Mouse (Mus musculus) adrenal gland, postnatal 25 days (tissue): ENCODE data around the gene Gm1113. TPM values are rescaled to one million over a fixed set of nuclear protein-coding genes. Genes with fewer than 3 reads are reported as not detected.
A peak's percentile ranks its signal among the peaks of the same experiment; 100 is the strongest.

ENCODE experiments used
- DNase-seq: peaks from one replicate; pipeline ENCODE4 v3.0.0; 2021; ENCODE audit warnings: mixed read lengths
- total RNA-seq: library from RNA; stranded (reverse); gene quantifications from 2 replicates; pipeline ENCODE4 v1.2.3, GENCODE M21; 2021

Gm1113 gene
- total RNA-seq, 1 experiment from 2014 or later = not detected

DNA sequence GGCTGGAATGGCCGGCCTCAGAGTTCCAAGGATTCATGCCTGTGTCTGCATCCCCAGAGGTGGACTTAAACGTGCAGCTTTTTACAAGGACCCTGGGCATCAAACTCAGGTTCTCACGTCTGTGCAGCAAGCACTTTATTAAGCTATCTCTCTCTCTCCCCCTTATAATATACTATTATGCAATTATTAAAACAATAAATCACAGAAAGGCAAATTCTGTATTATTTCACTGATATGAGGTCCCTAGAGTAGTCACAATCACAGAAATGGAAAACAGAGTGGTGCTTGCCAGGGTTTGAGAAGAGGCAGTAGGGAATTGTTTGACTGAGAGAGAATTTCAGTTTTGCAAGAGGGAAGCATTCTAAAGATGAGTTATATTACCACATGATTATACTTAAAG is 11.1 kb upstream of the Gm1113 start:
- no peak for DNase-seq

DNA sequence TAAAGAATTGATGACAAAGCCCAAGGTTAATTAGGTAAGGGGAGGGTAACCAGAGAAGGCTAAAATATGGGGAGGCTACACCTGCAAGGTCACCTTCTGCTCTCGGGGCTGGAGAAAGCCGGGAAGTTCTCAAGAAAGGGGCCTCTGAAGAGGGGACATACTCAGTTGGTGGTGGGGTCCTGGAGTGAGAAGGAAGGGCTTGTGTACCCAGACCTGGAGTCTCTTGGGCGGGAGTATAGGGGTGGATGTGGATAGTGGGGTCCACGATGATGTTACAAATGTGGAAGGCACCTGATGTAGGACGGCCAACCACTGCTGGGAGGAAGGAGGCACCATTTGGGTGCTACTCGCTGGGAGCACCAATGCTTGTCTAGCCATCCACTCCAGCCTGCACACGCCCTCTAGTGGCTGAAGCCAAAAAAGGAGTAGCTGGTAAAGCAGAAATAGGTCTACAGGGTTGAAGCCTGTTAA is 5.9 kb upstream of the Gm1113 start:
- DNase-seq = peak; percentile 52

DNA sequence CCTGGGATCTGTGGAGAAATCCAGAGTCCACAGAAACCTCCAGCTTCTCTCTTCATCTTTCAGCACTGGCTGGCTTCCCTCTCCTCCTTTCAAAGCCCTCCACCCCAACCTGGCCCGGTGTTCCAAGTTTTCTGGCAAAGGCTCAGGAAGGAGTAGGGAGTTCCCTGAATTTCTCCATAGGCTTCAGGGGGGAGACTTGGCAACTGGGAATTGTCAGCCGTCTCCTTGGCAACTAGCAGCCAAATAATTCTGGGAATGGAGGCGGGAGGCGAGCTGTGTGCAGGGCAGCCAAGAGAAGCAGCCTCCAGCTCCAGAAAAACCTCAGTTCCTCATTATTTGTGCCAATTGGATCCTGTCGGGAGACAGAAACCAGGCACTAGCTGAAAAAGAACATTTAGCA is 5.5 kb upstream of the Gm1113 start:
- no peak for DNase-seq

DNA sequence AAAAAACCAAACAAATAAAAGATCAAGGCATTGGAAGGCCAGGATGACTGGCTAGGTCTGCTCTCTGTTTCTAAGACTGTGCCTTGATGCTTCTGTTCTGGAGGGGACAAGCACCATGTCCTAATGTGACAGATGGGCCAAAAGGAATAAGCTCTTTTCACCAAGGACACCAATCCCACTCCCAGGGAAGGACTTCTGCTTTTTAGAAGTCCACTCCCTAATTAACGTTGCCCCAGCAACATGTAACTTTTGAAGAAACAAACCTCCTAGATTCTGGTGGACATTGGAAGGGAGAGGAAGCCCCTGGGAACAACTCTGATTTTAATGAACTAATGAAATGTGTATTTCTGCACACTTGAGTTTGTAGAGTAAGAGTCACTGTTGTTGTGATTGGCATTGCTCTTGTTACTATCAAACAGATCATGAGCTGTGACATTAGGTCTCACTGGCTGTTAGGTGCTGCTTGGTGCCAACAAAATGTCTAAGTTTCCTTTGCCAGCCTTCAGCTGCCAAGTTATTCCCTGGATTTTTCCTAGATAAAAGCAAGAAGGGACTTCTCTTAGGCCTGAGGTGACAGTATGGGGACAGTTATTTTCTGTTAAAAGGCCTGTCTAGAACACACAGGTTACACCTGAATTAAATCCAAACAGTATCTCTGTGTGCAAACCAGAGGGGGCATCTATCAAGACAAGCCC is 4.9 kb upstream of the Gm1113 start:
- DNase-seq = no peak

DNA sequence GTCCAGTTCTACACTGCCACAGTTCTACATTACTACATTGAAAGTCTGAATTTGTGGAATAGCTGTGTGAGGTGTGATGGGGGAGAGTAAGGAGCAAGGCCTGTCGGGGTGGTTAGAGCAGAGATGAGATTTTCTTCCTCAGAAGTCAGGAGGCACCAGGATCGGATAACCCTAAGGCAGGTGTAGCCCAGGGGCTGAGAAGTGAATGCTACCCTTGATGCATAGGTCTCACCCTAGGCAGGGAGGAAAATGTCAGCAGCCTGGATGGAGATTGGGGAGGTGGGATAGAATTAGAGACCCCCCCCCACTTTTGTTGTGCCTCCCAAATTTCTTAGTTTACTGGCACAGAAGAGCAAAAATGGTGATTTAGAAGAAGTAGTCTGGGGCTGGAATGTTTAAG is 4.2 kb upstream of the Gm1113 start:
- DNase-seq = no peak

DNA sequence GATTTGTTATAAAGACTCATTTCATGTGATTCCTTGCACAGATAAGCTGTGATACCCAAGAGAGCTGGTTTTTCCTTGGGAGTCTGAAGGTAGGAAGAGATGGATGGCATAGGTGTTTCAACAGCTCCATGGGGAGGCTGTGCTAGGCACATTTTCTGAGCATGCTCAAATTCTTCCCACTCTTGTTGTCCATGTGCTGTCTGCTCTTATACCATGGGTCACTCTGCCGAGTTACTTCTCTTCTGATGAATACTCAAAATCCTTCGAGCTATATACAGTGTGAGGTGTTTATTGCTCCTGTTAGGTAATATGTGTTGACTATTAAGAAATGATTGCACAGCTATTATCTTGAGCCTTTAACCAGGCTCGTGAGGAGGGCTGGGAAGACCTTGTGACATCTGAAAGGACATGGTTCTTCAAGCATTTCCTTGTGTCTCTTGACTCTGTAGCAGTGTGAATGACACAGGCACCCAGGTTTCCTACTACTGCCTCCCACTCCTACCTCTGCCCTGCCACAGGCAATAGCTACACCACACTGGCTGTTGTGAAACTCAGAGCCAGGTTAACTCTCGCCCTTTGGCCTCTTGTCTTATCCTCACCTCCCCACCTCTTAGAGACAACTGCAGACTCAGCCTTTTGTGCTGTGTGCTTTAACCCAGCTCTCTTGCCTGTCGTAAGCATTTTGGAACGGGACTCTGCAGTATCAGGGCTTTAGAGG is 2.7 kb upstream of the Gm1113 start:
- DNase-seq = no peak

DNA sequence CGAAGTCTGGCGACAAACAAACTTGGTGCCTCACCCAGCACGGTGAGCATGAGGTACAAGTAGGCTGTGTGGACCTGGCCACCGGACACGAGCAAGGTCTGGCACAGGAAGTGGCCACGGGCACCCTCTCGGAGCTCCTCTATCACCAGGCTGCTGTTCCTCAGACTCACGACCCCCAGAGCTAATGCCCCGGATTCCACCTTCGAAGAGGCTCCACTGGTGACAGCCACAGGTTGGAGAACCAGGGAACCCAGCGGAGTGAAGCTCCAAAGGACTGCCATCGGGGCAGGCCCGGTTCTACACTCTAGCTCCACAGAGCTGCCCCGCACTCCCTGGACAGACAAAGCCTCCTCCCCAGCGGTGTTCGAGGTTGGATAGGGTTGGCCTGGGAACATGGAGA is 1.4 kb downstream of the Gm1113 start:
- DNase-seq = no peak

DNA sequence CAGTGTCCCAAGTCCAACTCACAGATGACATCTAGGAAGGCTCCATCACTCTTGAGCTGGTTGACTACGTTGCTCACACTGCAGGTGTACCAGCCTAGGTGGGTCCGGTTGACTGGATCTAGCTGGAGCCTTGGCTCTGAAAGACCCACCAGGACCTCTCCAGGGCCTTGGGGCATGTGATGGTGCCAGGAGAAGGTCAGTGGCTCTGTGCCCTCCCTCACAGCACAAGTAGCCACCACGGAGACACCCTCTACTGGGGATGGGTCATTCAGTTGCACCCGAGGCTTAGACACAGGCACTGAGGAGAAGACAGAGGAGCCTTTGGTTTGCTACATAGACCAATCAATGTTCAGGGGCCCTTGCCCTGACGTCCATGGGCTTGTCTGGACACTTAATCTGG is 1.9 kb downstream of the Gm1113 start:
- DNase-seq = no peak

DNA sequence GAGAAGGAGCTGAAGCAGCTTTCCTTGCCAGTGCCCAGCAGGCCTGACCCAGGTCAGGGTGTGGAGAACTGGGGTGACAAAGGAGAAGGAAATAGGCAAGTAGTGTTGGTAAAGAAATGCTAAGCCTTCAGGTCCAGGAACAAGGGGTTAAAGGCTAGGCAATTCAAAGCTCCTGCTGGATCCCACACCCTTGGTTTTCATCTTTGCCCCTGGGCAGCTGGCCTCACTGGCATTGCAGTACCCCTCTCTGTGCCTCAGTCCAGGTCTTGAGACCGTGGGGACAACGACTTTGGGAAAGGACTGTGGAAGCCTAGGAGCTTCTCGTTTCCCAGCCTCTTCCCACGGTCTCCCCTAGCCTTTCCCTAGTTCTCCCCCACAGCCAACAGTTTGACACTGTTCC is 4.2 kb downstream of the Gm1113 start:
- DNase-seq = no peak

DNA sequence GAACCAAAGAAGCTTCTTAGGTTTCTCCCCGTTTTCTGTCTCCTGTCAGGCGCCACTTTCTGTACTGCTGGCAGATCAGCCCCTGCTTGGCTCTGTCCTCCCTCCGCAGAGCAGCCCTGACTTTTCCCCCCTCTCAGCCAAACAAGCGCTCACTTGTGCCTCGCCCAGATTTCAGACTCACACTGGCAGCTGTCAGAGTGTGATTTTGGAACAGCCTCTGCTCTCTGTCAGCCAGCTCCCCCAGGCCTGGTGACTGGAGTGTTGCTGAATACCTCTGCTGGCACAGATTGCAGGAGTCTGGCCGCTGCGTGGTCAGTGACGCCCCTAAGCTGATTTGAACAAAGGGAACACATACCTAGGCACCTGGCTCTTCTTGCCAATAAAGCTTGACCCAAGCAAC is 9.8 kb downstream of the Gm1113 start:
- DNase-seq = peak; percentile 10

DNA sequence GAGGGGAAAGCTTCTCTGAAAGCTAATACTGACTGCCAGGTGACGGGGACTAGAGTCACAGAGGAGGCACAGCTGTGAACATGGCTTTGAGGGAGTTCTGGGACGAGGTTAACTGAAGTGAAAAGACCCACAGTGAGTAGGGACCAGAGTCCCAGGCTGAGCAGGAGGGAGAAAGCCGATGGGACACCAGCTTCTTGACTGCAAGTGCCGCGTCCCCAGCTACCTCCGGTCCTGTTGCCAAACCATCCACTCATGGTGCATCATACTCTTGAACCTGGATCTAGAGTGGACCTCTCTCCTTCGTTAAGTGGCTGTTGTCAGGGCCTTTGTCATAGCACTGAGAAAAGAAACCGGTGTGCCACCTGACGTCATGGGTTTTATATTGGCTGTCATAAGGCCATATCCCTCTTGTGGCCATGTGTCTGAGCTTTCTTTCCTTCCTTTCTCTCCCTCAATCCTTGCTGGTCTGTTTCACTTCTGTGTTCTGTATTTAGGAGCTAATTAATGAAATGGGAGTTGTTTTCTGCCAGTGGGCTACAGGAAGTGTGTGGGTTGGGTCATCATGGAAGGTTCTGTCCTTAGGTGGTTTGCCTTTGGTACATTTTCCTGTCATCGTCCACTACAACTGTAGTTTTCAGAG is 15.6 kb downstream of the Gm1113 start:
- no peak for DNase-seq

DNA sequence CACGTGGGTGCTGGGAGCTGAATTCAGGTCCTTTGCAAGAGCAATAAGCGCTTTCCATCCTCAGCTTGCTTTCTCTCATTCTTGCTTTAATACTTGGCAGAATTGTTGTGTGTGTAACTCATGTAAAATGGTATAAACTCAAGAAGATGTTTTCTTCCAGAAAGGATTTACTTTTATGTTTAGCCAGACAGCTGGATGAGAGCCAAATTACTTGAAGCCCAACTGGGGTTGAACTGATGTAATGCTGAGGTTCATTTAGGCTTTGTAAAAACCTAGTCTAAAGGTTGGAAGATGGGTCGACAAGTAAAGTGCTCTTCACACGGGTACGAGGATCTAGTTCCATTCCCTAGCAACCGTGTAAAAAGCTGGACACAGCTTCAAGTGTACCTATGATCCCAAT is 18.1 kb downstream of the Gm1113 start:
- no peak for DNase-seq

DNA sequence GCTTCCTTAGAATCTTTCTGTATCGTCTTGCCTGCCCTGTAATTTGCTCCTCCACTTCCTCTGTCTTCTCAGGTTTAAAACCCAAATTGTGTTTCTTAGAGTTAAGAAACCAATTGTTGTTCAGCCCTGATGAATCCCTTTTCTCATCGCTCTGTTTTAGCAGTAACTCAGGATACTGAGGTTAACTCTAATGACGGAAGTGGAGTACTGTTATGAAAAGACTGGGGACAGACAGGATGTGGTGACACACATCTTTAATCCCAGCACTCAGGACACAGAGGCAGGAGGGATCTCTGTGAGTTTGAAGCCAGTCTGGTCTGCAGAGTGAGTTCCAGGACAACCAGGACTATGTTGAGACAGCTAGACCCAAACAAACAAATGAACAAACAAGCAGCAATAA is 22.6 kb downstream of the Gm1113 start:
- DNase-seq = no peak

DNA sequence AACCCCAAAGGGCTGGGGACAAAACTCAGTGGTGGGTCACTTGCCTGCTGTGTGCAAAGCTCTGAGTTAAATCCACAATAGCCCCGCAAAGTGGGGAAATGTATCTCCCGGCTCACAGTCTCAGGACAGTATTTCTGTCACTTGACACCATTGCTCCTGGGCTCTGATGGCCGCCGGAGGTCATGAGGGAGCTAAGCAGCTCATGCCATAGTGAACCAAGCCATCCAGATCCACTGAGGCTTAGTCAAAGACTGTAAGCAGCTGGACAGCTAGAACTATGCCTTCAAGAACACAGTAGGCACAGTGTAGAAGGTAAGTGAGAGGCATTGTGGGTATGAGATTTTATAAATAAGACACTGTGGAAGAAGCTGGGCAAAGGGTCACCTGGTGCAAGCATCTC is 23.1 kb downstream of the Gm1113 start:
- no peak for DNase-seq

DNA sequence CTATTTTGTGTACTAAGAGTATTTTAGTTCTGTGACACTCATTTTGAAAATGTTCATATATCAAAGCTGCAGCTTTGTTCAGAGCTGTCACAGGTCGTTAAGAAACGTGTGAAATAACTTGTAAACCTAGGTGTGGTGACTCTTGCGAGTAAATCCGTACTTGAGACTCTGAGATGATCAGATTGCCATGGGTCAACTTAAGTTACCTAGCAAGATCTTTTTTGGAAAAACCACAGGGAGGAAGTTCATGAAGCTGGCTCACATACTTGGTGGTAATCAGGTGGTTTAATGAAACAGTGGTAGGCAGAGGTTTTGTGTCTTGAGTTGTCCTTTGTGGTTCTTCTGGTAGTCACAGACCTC is 24.4 kb downstream of the Gm1113 start:
- no peak for DNase-seq

DNA sequence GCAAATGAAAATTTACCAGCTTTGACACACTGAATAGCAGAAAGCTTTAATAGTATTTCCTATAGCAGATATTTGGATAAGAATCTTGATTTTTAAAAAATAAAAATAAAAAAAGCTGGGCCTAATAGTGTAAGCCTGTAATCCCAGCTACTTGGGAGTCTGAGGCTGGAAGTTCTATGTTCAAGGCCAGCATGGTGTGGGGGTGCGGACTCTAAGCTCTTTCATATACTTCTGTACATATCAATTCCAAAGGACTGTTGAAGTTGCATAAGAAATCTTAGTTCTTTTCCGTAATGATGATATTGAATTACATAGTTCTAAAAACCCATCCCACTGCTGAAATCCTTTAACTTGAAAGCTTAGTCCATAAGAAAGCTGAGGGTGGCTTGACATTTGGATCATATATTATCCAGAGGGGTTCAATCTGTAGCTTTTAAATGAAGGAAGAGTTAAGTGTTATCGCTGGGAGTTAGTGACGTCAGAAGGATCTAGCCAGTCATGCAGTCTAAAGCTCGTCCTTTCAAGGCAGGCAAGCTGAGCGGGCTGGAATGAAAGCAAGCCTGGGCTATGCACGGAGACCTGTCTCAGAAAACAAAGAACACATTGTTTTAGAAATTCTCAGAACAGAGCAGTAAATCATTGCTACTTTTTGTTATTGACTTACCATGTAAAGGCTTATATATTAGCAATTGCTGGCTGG is 24.9 kb downstream of the Gm1113 start:
- no peak for DNase-seq

DNA sequence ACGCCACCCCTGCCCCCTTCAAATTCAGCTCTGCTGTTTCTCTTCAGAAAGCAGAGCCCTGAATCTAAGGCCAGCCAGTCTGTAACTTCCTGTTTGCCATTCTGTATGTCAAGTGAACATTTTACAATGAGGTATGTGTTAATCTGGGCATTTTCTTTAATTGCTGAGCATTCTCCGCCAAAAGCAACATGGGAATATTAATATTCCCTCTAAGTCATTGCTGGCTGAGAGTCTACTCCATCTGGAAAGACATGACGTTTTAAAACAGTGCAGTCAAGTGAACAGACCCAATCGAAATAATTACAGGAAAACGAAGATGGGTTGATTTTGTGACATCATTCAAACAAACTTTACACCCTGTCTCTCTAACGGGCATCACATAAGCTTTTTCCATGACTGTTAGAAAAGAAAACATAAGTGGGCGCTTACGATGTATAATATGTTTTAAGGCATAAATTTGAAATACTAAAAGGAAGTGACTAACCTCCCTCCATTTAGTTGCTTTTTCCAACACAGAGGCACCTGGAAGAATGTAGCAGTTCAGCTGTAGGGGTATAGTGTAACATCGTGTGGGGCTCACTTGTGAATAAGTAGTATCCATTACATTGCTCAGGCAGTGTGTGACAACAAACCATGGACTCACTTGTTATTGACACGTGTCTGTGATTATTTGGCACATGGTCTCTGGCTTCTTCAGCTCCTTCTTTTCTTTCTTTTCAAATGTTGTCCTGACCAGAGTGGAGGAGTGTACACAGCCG is 26.8 kb downstream of the Gm1113 start:
- no peak for DNase-seq

DNA sequence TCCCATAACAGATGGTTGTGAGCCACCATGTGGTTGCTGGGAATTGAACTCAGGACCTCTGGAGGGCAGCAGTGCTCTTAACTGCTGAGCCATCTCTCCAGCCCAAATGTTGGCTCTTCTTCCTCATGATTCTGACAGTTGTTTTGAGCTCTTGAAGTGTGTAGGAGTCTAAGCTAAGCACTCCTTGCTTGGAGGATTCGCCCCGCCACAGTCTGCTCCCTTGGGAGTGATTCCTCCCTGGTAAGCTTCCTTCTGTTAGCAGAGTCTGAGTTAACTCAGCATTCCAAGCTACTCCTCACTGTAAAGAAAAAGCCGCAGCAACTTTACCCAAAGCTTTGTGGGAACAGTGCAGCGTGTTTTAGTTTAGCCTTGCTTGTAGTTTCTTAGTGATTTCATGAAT is 29.6 kb downstream of the Gm1113 start:
- DNase-seq = no peak

DNA sequence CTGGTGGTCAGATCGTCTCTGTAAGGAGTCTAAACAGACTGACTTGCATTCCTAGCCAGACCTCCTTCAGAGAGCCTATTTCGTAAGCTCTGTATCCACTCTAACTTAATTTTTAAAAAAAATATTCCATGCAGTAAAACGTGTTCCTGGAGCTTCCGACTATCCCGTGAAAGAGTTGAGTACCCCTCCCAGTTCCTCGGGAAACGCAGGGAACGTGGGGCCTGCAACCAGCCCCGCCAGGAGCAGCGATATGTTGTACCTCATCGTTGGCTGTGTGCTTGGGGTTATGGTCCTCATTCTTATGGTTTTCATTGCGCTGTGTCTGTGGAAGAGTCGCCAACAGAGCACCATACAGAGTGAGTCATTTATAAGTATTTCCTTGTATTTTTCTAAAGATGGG is 31.5 kb downstream of the Gm1113 start:
- DNase-seq = no peak

DNA sequence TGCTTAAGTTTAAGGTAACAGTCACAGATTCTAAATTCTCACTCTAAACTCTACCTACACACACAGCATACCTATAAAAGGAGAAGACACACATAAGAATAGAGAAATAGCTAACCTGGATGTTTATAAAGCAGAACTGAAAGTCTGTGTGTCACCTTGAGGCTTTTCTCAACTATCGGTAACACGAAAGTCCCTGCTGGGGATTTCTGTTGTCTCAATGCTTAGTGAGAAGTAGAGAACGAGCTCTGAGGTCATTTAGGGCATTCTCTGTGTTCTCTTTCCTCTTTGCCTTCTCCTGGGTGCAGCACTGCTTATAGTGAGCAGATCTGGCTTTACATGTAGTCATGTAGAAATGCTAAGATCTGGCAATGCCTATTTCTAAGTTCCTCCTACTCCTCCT is 34.1 kb downstream of the Gm1113 start:
- no peak for DNase-seq

DNA sequence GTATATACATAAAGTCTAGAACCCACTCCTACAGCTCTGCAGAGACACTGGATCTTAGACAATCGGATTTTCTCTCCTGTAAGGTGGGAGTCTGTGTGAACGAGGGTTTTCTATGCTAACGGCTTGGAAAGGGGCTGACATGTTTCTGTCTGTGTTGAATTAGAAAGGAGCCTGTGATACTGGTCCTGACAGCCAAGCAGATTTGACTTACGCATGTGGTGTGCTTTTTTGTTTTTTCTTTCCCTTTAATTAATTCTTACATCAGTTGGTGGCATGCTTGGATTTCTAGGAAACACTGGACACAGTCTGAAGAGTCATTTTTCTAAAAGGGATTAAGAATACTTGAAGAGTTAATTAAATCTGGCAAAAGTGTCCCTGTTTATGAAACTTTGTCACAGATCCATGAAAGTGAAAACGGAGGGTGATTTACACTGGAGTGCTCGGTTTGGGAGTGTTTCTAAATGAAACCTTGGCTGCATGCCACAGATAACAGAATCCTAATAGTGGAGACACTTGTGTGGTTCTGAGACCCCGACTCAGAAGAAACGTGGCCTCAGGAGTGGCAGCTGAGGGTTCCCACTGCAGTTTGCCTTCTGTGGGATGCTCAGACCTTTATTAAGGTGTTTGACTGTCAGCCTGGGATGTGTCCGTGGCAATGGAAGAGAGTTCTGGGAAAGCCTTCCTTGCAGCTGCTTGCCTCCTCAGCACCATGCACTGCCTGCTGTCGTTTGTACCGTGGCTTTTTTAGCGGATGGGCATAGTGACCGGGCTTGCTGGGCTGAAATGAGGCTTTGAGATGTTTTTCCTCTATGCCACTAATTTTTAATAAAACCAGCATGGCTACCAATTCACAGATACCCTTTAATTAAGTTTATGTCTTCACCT is 35.8 kb downstream of the Gm1113 start:
- no peak for DNase-seq
